Mouse (Mus musculus) heart, embryonic 16.5 days (tissue): ENCODE measurements around the gene Tlr7. TPM values are rescaled to one million over a fixed set of nuclear protein-coding genes. Genes with fewer than 3 reads are reported as not detected.
"Not testable (repeated sequence)": the region's sequence is repeated elsewhere in the genome, so short reads cannot be mapped to it uniquely, and the experiment has no call there.

ENCODE experiments used
- ATAC-seq: fragments of 200-750 bp; cut with Nextera tagmentation; replicated peaks from 2 replicates; pipeline ENCODE4 v1.8.0; 2017; ENCODE audit warnings: moderate number of reproducible peaks; ENCODE audit not compliant: insufficient read depth, low FRiP score; ENCODE audit errors: extremely low read depth
- H3K27ac ChIP-seq: fragments of 300-500 bp; sonication (generic); 2 replicates; pipeline ENCODE4 v1.5.1; 2014; ENCODE audit warnings: mild to moderate bottlenecking, low read length, control low read depth, moderate library complexity
- H3K27me3 ChIP-seq: fragments of 300-500 bp; sonication (generic); 2 replicates; pipeline ENCODE4 v1.6.1; 2014; ENCODE audit warnings: low read length, mixed read lengths; ENCODE audit not compliant: control insufficient read depth, insufficient read depth
- H3K36me3 ChIP-seq: fragments of 300-500 bp; sonication (generic); 2 replicates; pipeline ENCODE4 v1.6.1; 2014; ENCODE audit not compliant: control insufficient read depth, insufficient read depth
- H3K4me1 ChIP-seq: fragments of 300-500 bp; sonication (generic); 2 replicates; pipeline ENCODE4 v1.6.1; 2014; ENCODE audit warnings: low read length, mixed read lengths; ENCODE audit not compliant: control insufficient read depth, insufficient read depth
- H3K4me2 ChIP-seq: fragments of 300-500 bp; sonication (generic); 2 replicates; pipeline ENCODE4 v1.6.1; 2014; ENCODE audit warnings: low read depth, mild to moderate bottlenecking, control low read depth, low read length
- H3K4me3 ChIP-seq: fragments of 300-500 bp; sonication (generic); 2 replicates; pipeline ENCODE4 v1.5.1; 2014; ENCODE audit warnings: mild to moderate bottlenecking, control low read depth, low read length
- H3K9ac ChIP-seq: fragments of 300-500 bp; sonication (generic); 2 replicates; pipeline ENCODE4 v1.6.1; 2014; ENCODE audit warnings: low read length, control low read depth
- H3K9me3 ChIP-seq: fragments of 300-500 bp; sonication (generic); replicated peaks from 2 replicates; pipeline ENCODE4 v1.6.1; 2016; ENCODE audit warnings: low read length; ENCODE audit not compliant: control insufficient read depth
- WGBS: fragments of 180-500 bp; shearing (Covaris S2); extraction: QIAGEN DNeasy Blood & Tissue Kit; methylation state at CpG from one replicate; pipeline ENCODE4 v1.1.7; 2014; 5-methylcytosine and 5-hydroxymethylcytosine counted together
- polyA plus RNA-seq: library from polyadenylated mRNA; unstranded; fragments of >200 nt; fragmentation: Nextera tagmentation; extraction: Ambion mirVana; gene quantifications from 2 replicates; pipeline ENCODE4 v1.2.1, GENCODE M21; 2015

The Tlr7 gene
- polyA plus RNA-seq: 0.54 and 0.58 TPM in 2 replicates

GRCm38 (mm10) chrX:167330399-167330798 is at the start of gene Tlr7:
Gene Tlr7, minus strand, starts transcription at chrX:167330558.
- Histone ChIP-seq H3K27me3 (no peaks in the 10 kb centered on the region), H3K36me3 (no peaks in the 10 kb centered on the region), H3K9ac (no peak within 1 kb of the TSS), H3K4me2 (no peak within 1 kb of the TSS), H3K4me1 (peaks cover 4% of the 10 kb centered on the region), H3K4me3 (no peak within 1 kb of the TSS), H3K9me3 (no peaks in the 10 kb centered on the region), H3K27ac (no peak within 1 kb of the TSS)
- WGBS: 64% methylated on average over 6 of the region's 6 CpGs
- no peak for ATAC-seq

- no peaks in the 10 kb centered on the region for H3K27me3 ChIP-seq
- H3K9ac ChIP-seq: no peak overlapping the region
- WGBS: 56% methylated on average over 4 of the region's 4 CpGs
- no peaks in the 10 kb centered on the region for H3K36me3 ChIP-seq
- no peak overlapping the region for H3K27ac ChIP-seq
- H3K9me3 ChIP-seq: no peaks in the 10 kb centered on the region
- no peaks in the 10 kb centered on the region for H3K4me1 ChIP-seq
- H3K4me2 ChIP-seq: peak overlapping the region; percentile 76
- no peak overlapping the region for H3K4me3 ChIP-seq
- no peak for ATAC-seq
Observed at GRCm38 (mm10) chrX:167380073-167380472, 49.7 kb upstream of the Tlr7 start.

- H3K4me3 ChIP-seq, H3K4me1 ChIP-seq, H3K27ac ChIP-seq, H3K9ac ChIP-seq, H3K4me2 ChIP-seq, H3K36me3 ChIP-seq, H3K9me3 ChIP-seq, H3K27me3 ChIP-seq, ATAC-seq: not testable (repeated sequence)
- WGBS: 87% methylated on average over 3 of the region's 3 CpGs
Observed at GRCm38 (mm10) chrX:167361231-167361630, 30.9 kb upstream of the Tlr7 start.

- Histone ChIP-seq H3K27me3 (no peaks in the 10 kb centered on the region; the same call in 1 of the 2 replicates), H3K27ac (no peak overlapping the region), H3K4me1 (no peaks in the 10 kb centered on the region), H3K36me3 (no peaks in the 10 kb centered on the region), H3K9me3 (no peaks in the 10 kb centered on the region), H3K4me2 (no peak overlapping the region), H3K9ac (no peak overlapping the region), H3K4me3 (no peak overlapping the region)
- ATAC-seq: 0 out of 2 replicates have a peak, but pooled peaks have one; percentile 43
- 85% methylated on average over 7 of the region's 7 CpGs for WGBS
Observed at GRCm38 (mm10) chrX:167359704-167360103, 29.3 kb upstream of the Tlr7 start.

- no peak overlapping the region for H3K4me3 ChIP-seq
- H3K9ac ChIP-seq: no peak overlapping the region
- no peak overlapping the region for H3K4me2 ChIP-seq
- H3K27me3 ChIP-seq: no peaks in the 10 kb centered on the region
- no peak for ATAC-seq
- H3K36me3 ChIP-seq: no peaks in the 10 kb centered on the region
- H3K9me3 ChIP-seq: no peaks in the 10 kb centered on the region
- no peak overlapping the region for H3K27ac ChIP-seq
- no peaks in the 10 kb centered on the region for H3K4me1 ChIP-seq
- WGBS: 40% methylated on average over 2 of the region's 2 CpGs
Observed at GRCm38 (mm10) chrX:167357415-167357814, 27.1 kb upstream of the Tlr7 start.

- no peak overlapping the region for H3K27ac ChIP-seq
- H3K36me3 ChIP-seq: peaks cover 2% of the 10 kb centered on the region; the same call in 1 of the 2 replicates
- no peak overlapping the region for H3K4me3 ChIP-seq
- H3K9me3 ChIP-seq: no peaks in the 10 kb centered on the region
- H3K9ac ChIP-seq: no peak overlapping the region
- WGBS: 83% methylated on average over 3 of the region's 3 CpGs
- no peak overlapping the region for H3K4me2 ChIP-seq
- H3K27me3 ChIP-seq: no peaks in the 10 kb centered on the region
- ATAC-seq: no peak
- no peaks in the 10 kb centered on the region for H3K4me1 ChIP-seq
Observed at GRCm38 (mm10) chrX:167355965-167356364, 25.6 kb upstream of the Tlr7 start.

- Histone ChIP-seq H3K9ac (no peak overlapping the region), H3K27me3 (no peaks in the 10 kb centered on the region), H3K4me2 (no peak overlapping the region), H3K36me3 (peaks cover 7% of the 10 kb centered on the region), H3K4me1 (no peaks in the 10 kb centered on the region), H3K27ac (no peak overlapping the region), H3K4me3 (no peak overlapping the region), H3K9me3 (no peaks in the 10 kb centered on the region)
- ATAC-seq: no peak
- 81% methylated on average over 2 of the region's 2 CpGs for WGBS
Observed at GRCm38 (mm10) chrX:167353617-167354016, 23.3 kb upstream of the Tlr7 start.

GRCm38 (mm10) chrX:167346440-167346839 is 16.1 kb upstream of the Tlr7 start:
- Histone ChIP-seq H3K9ac (no peak overlapping the region), H3K36me3 (peaks cover 7% of the 10 kb centered on the region; the same call in 1 of the 2 replicates), H3K9me3 (no peaks in the 10 kb centered on the region), H3K27ac (no peak overlapping the region), H3K4me2 (no peak overlapping the region), H3K4me3 (no peak overlapping the region), H3K4me1 (no peaks in the 10 kb centered on the region), H3K27me3 (no peaks in the 10 kb centered on the region)
- 70% methylated on average over 1 of the region's 1 CpGs for WGBS
- ATAC-seq: no peak

GRCm38 (mm10) chrX:167344356-167344755 is 14.0 kb upstream of the Tlr7 start:
- Histone ChIP-seq H3K9ac (no peak overlapping the region), H3K27ac (no peak overlapping the region), H3K27me3 (no peaks in the 10 kb centered on the region), H3K4me1 (no peaks in the 10 kb centered on the region), H3K36me3 (no peaks in the 10 kb centered on the region), H3K4me3 (no peak overlapping the region), H3K9me3 (no peaks in the 10 kb centered on the region), H3K4me2 (no peak overlapping the region)
- no peak for ATAC-seq
- WGBS: 68% methylated on average over 1 of the region's 1 CpGs
